Mouse (Mus musculus) naive thymus-derived CD4-positive, alpha-beta T cell, adult 2 months (primary cell): ENCODE data around the gene Gm20481.
A peak's percentile ranks its signal among the peaks of the same experiment; 100 is the strongest.
"Not testable (repeated sequence)": the region's sequence is repeated elsewhere in the genome, so short reads cannot be mapped to it uniquely, and the experiment has no call there.

ENCODE experiments used
- DNase-seq: peaks from one replicate; pipeline ENCODE4 v3.0.0-alpha.2; 2011; ENCODE audit warnings: low read depth

Gene Gm20481

DNA sequence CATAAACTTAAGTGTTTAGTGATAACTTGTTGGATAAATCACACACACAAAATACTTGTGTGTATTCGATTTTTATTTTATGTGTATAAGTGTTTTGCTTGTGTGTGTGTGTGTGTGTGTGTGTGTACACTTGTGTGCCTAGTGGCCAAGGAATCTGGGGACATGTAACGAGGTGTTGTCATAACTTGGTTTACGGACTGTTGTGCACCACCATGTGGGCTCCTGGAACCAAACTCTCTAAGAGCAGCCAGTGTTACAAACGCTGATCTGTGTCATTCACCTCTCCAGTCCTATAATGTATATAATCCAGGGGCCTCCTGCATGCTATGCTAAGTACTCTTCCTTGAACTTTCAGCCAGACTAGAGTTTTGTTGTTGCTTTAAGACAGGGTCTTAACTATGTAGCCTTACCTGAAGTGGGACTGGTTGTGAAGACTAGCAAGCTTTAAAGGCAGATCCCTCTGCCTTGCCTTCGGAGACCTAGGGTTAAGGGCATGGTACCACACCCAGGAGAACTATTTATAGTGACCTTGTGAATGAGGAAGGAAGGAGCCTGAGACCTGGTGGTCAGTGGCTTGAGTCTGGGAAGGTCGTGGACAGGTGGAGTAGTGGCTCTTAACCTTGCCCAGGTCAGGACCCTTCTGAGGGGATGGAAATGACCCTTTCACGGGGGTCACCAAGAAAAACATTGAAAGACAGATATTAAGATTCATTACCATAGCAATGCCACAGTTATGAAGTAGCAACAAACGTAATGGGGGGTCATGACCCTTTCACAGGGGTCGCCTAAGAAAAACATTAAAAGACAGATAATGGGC lies 33.5 kb downstream of the Gm20481 start:
- no peak for DNase-seq

DNA sequence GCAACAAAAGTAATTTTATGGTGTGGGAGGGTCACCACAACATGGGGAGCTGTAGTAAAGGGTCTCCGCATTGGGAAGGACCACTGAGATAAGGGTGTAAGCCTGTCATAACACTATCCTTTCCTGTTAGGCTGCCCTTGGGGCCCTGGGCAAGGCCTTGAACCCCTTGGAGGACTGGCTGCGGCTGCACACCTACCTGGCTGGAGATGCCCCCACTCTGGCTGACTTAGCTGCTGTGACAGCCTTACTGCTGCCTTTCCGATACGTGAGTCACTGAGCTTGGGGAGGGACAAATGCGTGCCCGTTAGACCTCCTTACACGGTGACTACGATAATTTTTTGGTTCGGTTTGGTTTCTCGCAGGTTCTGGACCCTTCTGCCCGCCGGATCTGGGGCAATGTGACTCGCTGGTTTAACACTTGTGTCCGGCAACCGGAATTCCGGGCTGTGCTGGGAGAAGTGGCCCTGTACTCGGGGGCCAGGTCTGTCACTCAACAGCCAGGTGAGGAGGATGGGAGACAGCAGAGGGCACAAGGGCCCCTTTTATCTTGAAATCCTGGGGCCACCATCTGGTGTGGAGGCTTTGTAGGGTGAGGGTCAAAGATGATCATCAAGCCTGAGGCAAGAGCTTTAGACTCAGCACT lies 34.5 kb downstream of the Gm20481 start:
- DNase-seq = no peak

GRCm38 (mm10) chr17:35005158-35005557 lies 35.4 kb downstream of the Gm20481 start:
- DNase-seq = no peak

GRCm38 (mm10) chr17:35005902-35006301 lies 36.2 kb downstream of the Gm20481 start:
- not testable (repeated sequence) for DNase-seq

GRCm38 (mm10) chr17:35007387-35007991 lies 37.8 kb downstream of the Gm20481 start:
- no peak for DNase-seq

GRCm38 (mm10) chr17:35009586-35009985 lies 39.9 kb downstream of the Gm20481 start:
- no peak for DNase-seq

DNA sequence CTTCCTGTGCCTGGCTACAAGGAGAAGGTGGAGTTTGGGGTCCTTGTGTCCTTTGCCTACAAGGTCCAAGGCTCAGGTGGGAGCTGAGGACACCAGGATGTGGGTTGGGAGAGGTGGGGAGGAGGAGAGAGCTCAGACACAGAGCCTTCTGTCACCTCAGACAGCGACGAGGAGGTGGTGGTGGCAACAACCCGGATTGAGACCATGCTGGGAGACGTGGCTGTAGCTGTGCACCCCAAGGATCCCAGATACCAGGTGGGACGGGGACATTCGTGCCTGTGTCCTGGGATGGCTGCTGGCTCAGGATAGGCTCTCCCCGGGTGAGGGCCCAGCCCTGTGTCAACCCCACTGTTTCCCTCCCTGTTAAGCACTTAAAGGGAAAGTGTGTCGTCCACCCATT lies 41.7 kb downstream of the Gm20481 start:
- DNase-seq = no peak

- no peak for DNase-seq
Observed at GRCm38 (mm10) chr17:35012430-35012829, 42.7 kb downstream of the Gm20481 start.

DNA sequence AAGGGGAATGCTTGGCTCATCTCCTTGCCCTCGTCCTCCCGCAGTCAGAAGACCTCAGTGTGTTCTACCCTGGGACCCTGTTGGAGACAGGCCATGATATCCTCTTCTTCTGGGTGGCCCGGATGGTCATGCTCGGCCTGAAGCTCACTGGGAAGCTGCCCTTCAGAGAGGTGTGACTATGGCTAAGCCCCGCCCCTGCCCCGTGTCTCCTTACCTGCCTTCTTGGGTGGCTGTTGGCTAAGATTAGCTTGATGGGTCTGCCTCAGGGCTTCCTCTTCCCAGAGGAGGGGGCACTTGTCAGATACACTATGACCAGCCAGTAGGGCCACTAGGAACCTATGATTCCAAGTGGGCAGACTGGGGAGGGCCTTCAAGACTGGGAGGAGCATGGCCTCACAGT lies 43.5 kb downstream of the Gm20481 start:
- no peak for DNase-seq

DNA sequence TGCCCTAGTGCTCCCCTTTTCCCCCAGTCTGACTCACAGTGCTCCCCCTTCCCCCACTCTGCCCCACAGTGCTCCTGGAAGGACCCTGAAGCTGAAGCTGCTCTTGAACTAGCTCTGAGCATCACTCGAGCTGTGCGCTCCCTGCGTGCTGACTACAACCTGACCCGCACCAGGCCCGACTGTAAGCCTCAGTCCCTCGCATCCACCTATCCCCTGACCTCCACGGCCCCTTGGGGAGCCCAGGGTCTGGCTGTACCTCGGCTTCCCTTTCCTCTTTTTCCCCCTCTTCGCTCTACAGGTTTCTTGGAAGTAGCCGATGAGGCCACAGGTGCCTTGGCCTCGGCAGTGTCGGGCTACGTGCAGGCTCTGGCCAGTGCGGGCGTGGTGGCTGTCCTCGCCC lies 45.6 kb downstream of the Gm20481 start:
- DNase-seq = no peak

DNA sequence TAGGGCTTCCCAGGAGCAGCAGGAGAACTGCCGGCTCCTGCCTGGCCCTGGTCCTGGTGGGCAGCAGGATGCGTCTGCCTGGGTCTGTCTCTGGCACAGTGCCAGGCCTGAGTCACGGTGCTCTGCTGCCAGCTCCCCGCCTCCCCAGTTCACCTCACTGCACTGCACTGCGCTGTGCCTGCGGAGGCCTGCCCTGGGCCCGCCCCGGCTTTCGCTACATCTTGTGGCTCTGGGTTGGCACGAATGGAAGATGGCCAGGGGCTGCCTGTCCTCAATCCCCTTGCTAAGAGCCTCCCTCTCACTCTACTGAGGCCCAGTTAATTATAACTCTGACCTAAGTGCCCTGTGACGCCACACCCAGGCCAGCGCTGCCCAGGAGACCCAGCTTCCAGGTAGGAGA lies 46.7 kb downstream of the Gm20481 start, which contains the start of gene Vwa7:
Gene Vwa7 (plus strand): TSS at position 204 of the 400 bp plus-strand sequence.
- DNase-seq = no peak

DNA sequence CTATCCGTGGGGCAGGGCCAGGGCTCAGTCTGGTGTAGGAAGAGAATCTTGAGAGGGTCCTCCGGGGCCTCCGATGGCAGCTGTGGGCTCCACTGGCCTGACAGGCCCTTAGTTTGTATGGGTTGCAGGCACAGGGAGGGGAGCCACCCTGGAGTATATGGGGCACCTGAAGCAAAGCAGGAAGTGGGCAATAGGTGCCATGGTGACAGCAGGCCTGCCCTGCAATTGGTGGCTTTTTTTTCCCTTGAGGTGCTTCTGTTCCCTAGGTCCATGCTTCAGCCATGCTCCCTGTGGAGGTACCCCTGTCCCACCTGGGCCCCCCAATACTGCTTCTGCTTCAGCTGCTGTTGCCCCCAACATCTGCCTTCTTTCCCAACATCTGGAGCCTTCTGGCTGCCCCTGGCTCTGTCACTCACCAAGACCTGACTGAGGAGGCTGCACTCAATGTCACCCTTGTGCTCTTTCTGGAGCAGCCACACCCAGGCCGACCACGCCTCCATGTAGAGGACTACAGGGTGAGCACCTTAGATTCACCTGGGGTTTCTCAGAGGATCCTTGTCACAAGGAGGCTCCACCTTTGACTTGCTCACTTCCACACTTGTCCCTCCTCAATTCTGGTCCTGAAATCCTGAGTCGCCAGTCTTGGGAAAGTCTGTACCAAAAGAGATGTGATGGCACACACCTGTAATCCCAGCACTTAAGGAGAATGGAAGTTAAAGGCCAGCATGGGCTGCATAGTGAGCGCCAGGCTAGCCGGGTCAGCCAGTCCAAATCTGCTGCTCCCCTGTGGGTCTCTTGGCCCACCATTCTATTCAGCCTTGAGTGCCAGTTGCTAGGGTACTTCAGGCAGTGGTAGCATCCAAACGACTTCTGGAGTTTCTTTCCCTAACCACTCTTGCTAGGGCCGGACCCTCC lies 47.3 kb downstream of the Gm20481 start:
- no peak for DNase-seq

GRCm38 (mm10) chr17:35017706-35018030 lies 48.0 kb downstream of the Gm20481 start:
- DNase-seq = no peak

DNA sequence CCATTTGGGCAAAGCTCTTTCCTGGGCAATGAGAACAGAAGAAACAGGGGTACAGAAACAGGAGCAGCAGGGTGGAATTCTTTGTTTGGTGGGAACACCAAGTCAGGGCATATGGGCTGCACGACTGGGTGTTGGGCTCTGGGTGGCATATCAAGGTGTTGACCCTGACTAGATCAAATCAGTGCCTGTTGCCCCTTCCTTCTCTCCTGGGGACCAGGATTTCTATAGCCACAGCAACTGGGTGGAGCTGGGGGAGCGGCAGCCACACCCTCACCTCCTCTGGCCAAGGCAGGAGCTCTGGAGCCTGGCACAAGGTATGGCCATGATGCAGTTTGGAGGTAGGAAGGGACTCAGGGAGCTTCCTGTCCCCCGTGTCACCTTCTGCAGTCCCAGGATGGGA lies 48.5 kb downstream of the Gm20481 start:
- no peak for DNase-seq

GRCm38 (mm10) chr17:35019894-35020293 lies 50.2 kb downstream of the Gm20481 start:
- no peak for DNase-seq

DNA sequence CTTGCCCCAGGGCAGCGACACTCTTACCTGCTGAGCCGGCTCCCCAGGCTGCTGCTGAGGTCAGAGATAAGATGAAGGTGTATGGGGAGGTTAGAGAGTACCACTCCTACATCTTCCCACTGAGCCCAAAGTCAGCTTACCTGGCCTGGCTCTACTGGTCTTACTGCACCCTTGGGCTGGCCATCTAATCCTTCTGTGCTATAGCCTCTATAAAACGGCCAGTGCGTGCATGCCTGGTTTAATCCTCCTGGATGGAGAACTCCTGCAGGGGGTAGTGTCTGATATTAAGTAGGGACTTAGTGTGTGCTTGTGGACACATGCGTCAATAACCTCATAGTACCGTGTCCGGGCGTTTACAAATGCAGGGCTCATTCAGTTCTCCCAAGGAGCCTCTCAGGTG lies 50.8 kb downstream of the Gm20481 start:
- no peak for DNase-seq

GRCm38 (mm10) chr17:35021163-35021808 lies 51.6 kb downstream of the Gm20481 start:
- peak; percentile 90 for DNase-seq
